ENCODE assay signal across 7 mouse cellular contexts in genomic region chr9:59485511-59486075, GRCm38 (mm10). TPM values are rescaled to one million over a fixed set of nuclear protein-coding genes. Genes with fewer than 3 reads are reported as not detected.
DNase-seq lines count a peak whose midpoint lies in the region; ATAC-seq and TF ChIP-seq lines count a peak whose summit lies in the region.

No protein-coding gene starts in this region.

- peak; percentile 43 for TF ChIP-seq CTCF in intestine, postnatal 0 days (IDR thresholded peaks at IDR 0.05; ENCODE audit: low read depth)

- DNase-seq in adrenal gland, adult 8-10 months = peak; percentile 71
- peak; percentile 20 for DNase-seq in embryo, embryonic 11.5 days (ENCODE audit: low read depth, low spot score)
- DNase-seq in gastrocnemius, postnatal 36 days = peak; percentile 57 to 70
- DNase-seq in midbrain, embryonic 14.5 days = peak; percentile 66
- peak; percentile 67 for DNase-seq in spleen, adult 12 weeks (ENCODE audit: low spot score)

- under 1% methylated on average over 34 of the region's 34 CpGs for WGBS in intestine, postnatal 0 days
- under 1% methylated on average over 32 of the region's 34 CpGs for WGBS in limb, embryonic 13.5 days
- under 1% methylated on average over 34 of the region's 34 CpGs for WGBS in midbrain, embryonic 14.5 days

- ATAC-seq in intestine, postnatal 0 days = peak; percentile 53
- peak; percentile 22 for ATAC-seq in limb, embryonic 13.5 days (ENCODE audit: low FRiP score, low read depth)
- peak; percentile 40 for ATAC-seq in midbrain, embryonic 14.5 days (ENCODE audit: low FRiP score, low TSS enrichment)

- H3K4me3 ChIP-seq in intestine, postnatal 0 days (ENCODE audit: low read depth, low read length) = peak overlapping the region; percentile 93
- peak overlapping the region; percentile 100 for H3K4me3 ChIP-seq in limb, embryonic 13.5 days
- peak overlapping the region; percentile 99 for H3K4me3 ChIP-seq in midbrain, embryonic 14.5 days (replicated peaks; ENCODE audit: low read depth, low read length)

- no peaks in the 10 kb centered on the region for H3K36me3 ChIP-seq in intestine, postnatal 0 days (ENCODE audit: control insufficient read depth, insufficient read depth)
- no peaks in the 10 kb centered on the region for H3K36me3 ChIP-seq in limb, embryonic 13.5 days
- H3K36me3 ChIP-seq in midbrain, embryonic 14.5 days (ENCODE audit: control insufficient read depth, insufficient read depth, low read length) = no peaks in the 10 kb centered on the region

- no peaks in the 10 kb centered on the region for H3K27me3 ChIP-seq in intestine, postnatal 0 days (replicated peaks; ENCODE audit: control insufficient read depth, insufficient read depth, low read length)
- no peaks in the 10 kb centered on the region for H3K27me3 ChIP-seq in limb, embryonic 13.5 days
- H3K27me3 ChIP-seq in midbrain, embryonic 14.5 days (ENCODE audit: control insufficient read depth, insufficient read depth, low read length) = no peaks in the 10 kb centered on the region

- peak overlapping the region; percentile 100 for H3K27ac ChIP-seq in intestine, postnatal 0 days (ENCODE audit: low read depth, low read length)
- H3K27ac ChIP-seq in limb, embryonic 13.5 days = peak overlapping the region; percentile 98
- peak overlapping the region; percentile 99 for H3K27ac ChIP-seq in midbrain, embryonic 14.5 days (replicated peaks; ENCODE audit: low read depth, low read length)

- peak overlapping the region; percentile 73 for H3K4me2 ChIP-seq in intestine, postnatal 0 days (replicated peaks; ENCODE audit: low read depth)
- peak overlapping the region; percentile 82 for H3K4me2 ChIP-seq in limb, embryonic 13.5 days (replicated peaks)
- H3K4me2 ChIP-seq in midbrain, embryonic 14.5 days (ENCODE audit: low read length) = peak overlapping the region; percentile 92

- intact Hi-C loops in gastrocnemius, postnatal 36 days (cut with DNase I) = loop anchor here (5.0 kb wide), 2 partner anchors 82 to 193 kb away; partner anchors contain the start of gene Adpgk

- H3K4me1 ChIP-seq in intestine, postnatal 0 days (replicated peaks; ENCODE audit: control insufficient read depth, insufficient read depth, low read length) = 0 out of 2 replicates have a peak, but pooled peaks cover 4% of the 10 kb centered on the region
- H3K4me1 ChIP-seq in limb, embryonic 13.5 days = peaks cover 11% of the 10 kb centered on the region; the same call in 1 of the 2 replicates
- peaks cover 24% of the 10 kb centered on the region for H3K4me1 ChIP-seq in midbrain, embryonic 14.5 days (ENCODE audit: control insufficient read depth, insufficient read depth, low read length)

- no peaks in the 10 kb centered on the region for H3K9me3 ChIP-seq in intestine, postnatal 0 days (ENCODE audit: control insufficient read depth)
- no peaks in the 10 kb centered on the region for H3K9me3 ChIP-seq in limb, embryonic 13.5 days
- H3K9me3 ChIP-seq in midbrain, embryonic 14.5 days (ENCODE audit: control insufficient read depth, low read length) = no peaks in the 10 kb centered on the region

- H3K9ac ChIP-seq in intestine, postnatal 0 days (ENCODE audit: low read depth, low read length) = peak overlapping the region; percentile 95
- H3K9ac ChIP-seq in limb, embryonic 13.5 days = peak overlapping the region; percentile 99
- H3K9ac ChIP-seq in midbrain, embryonic 14.5 days (replicated peaks; ENCODE audit: low read length) = peak overlapping the region; percentile 98

RNA-seq across cellular contexts. Expression of gene Arih1, which starts 0.8 kb away (rescaled TPM):
- 100 to 1,000 TPM; 107 to 144 (median 120) TPM for total RNA-seq in adrenal gland, adult 8-10 months (2022)
- 10 to 100 TPM; 87.9 to 90.4 TPM for total RNA-seq in gastrocnemius, postnatal 36 days (2021)
- 7.2 and 7.3 TPM in 2 replicates for polyA plus RNA-seq in intestine, postnatal 0 days (2015; fragmentation: Nextera tagmentation; extraction: Ambion mirVana)
- 19.0 and 19.2 TPM in 2 replicates for polyA plus RNA-seq in limb, embryonic 13.5 days (2015; fragmentation: Nextera tagmentation; extraction: Ambion mirVana)
- 17.0 and 19.6 TPM in 2 replicates for polyA plus RNA-seq in midbrain, embryonic 14.5 days (2014; fragmentation: Nextera tagmentation; extraction: Ambion mirVana)

RNA-seq across cellular contexts. Expression of gene Hexa, which starts 53.7 kb away (rescaled TPM):
- total RNA-seq in adrenal gland, adult 8-10 months (2022) = 100 to 1,000 TPM; 125 to 176 (median 142) TPM
- 10 to 100 TPM; 22.6 to 23.6 TPM for total RNA-seq in gastrocnemius, postnatal 36 days (2021)
- 440 and 476 TPM in 2 replicates for polyA plus RNA-seq in intestine, postnatal 0 days (2015; fragmentation: Nextera tagmentation; extraction: Ambion mirVana)
- polyA plus RNA-seq in limb, embryonic 13.5 days (2015; fragmentation: Nextera tagmentation; extraction: Ambion mirVana) = 73.2 and 76.8 TPM in 2 replicates
- polyA plus RNA-seq in midbrain, embryonic 14.5 days (2014; fragmentation: Nextera tagmentation; extraction: Ambion mirVana) = 47.1 and 57.5 TPM in 2 replicates

RNA-seq across cellular contexts. Expression of gene Tmem202, which starts 54.1 kb away (rescaled TPM):
- total RNA-seq in adrenal gland, adult 8-10 months (2022) = 1 to 10 TPM; 1.5 to 3.9 (median 3.5) TPM
- total RNA-seq in gastrocnemius, postnatal 36 days (2021) = under 1 TPM; 0.22 to 0.46 TPM
- 2.5 and 3.0 TPM in 2 replicates for polyA plus RNA-seq in intestine, postnatal 0 days (2015; fragmentation: Nextera tagmentation; extraction: Ambion mirVana)
- 0.18 and 0.29 TPM in 2 replicates for polyA plus RNA-seq in limb, embryonic 13.5 days (2015; fragmentation: Nextera tagmentation; extraction: Ambion mirVana)
- polyA plus RNA-seq in midbrain, embryonic 14.5 days (2014; fragmentation: Nextera tagmentation; extraction: Ambion mirVana) = 0.46 and 0.74 TPM in 2 replicates

Comparison
In these comparisons a context has a peak if more than half of its experiments do, and no peak if none do; other contexts are left out.
1. Peak in every context shown above with its lines: DNase-seq, ATAC-seq, H3K4me3 ChIP-seq and H3K27ac ChIP-seq.
2. DNase-seq: peak in every context shown above with its lines; median percentile 71 in adrenal gland, adult 8-10 months; 67 in spleen, adult 12 weeks; 66 in midbrain, embryonic 14.5 days; 64 in gastrocnemius, postnatal 36 days; 20 in embryo, embryonic 11.5 days.